Mouse (Mus musculus) small intestine, adult 2 months (tissue): ENCODE measurements around the gene Pam. TPM values are rescaled to one million over a fixed set of nuclear protein-coding genes. Genes with fewer than 3 reads are reported as not detected.

Experiments
- H3K27ac ChIP-seq: fragments of 200-500 bp; 2 replicates; pipeline ENCODE4 v1.5.1; 2012; ENCODE audit warnings: low read depth, low read length, control low read depth, inconsistent platforms; ENCODE audit not compliant: insufficient read depth
- H3K27me3 ChIP-seq: fragments of 200-500 bp; 2 replicates; pipeline ENCODE4 v1.6.1; 2012; ENCODE audit warnings: mild to moderate bottlenecking, moderate library complexity, low read length, inconsistent platforms; ENCODE audit not compliant: control insufficient read depth, insufficient read depth
- H3K36me3 ChIP-seq: fragments of 200-500 bp; 2 replicates; pipeline ENCODE4 v1.6.1; 2012; ENCODE audit warnings: mild to moderate bottlenecking, low read length, control low read depth, inconsistent platforms; ENCODE audit not compliant: control insufficient read depth, insufficient read depth
- H3K4me1 ChIP-seq: fragments of 200-500 bp; 2 replicates; pipeline ENCODE4 v1.6.1; 2012; ENCODE audit warnings: low read length, inconsistent platforms, mixed read lengths; ENCODE audit not compliant: control insufficient read depth, insufficient read depth, insufficient read length
- H3K4me3 ChIP-seq: fragments of 200-500 bp; 2 replicates; pipeline ENCODE4 v1.5.1; 2012; ENCODE audit warnings: low read depth, mild to moderate bottlenecking, control low read depth, inconsistent platforms, low read length, moderate library complexity
- CTCF ChIP-seq: fragments of 200-500 bp; IDR thresholded peaks from 2 replicates; pipeline ENCODE4 v1.5.1; 2012; ENCODE audit warnings: low read depth, mild to moderate bottlenecking, control low read depth, inconsistent platforms, low read length, moderate library complexity, mixed read lengths; ENCODE audit not compliant: insufficient replicate concordance, insufficient read length; ENCODE audit errors: extremely low read depth
- POLR2A ChIP-seq: fragments of 200-500 bp; IDR thresholded peaks from 2 replicates; pipeline ENCODE4 v1.6.1; 2012; ENCODE audit warnings: low read depth, mild to moderate bottlenecking, control low read depth, inconsistent platforms, low read length, moderate library complexity
- WGBS: fragments of 180-500 bp; shearing (Covaris S2); methylation state at CpG from one replicate; pipeline ENCODE4 v1.1.7; 2018; 5-methylcytosine and 5-hydroxymethylcytosine counted together
- polyA plus RNA-seq: library from polyadenylated mRNA; depleted of rRNA; stranded (reverse); fragments of >200 nt; gene quantifications from 2 replicates; pipeline ENCODE4 v1.2.3, GENCODE M21; 2012

Pam gene
- polyA plus RNA-seq, 1 experiment, result 99.5 TPM

DNA sequence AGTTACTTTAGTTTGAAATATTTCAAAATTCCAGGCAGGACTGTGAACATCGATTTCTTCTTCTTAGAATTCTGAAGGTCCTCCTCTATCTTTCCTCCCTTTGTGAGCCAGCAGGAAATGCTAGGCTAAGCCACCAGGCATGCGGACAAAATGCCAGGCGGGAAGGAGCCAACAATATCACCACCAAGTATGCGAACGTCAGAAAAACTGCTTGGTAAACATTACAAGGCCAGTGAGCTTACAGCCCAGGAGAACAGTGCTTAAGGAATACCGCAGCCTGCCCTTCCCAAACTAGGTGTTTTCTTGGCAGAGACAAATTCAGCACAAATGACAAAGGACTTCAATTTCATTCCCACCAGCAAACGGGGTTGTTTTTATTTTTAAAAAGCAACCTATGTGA lies 15.8 kb downstream of the Pam start:
- 69% methylated on average over 7 of the region's 7 CpGs for WGBS
- Histone ChIP-seq H3K27ac (no peak overlapping the region), H3K27me3 (no peaks in the 10 kb centered on the region), H3K4me1 (no peaks in the 10 kb centered on the region; the same call in 1 of the 2 replicates), H3K4me3 (no peak overlapping the region), H3K36me3 (no peaks in the 10 kb centered on the region)
- TF ChIP-seq CTCF (no peak), POLR2A (no peak)

DNA sequence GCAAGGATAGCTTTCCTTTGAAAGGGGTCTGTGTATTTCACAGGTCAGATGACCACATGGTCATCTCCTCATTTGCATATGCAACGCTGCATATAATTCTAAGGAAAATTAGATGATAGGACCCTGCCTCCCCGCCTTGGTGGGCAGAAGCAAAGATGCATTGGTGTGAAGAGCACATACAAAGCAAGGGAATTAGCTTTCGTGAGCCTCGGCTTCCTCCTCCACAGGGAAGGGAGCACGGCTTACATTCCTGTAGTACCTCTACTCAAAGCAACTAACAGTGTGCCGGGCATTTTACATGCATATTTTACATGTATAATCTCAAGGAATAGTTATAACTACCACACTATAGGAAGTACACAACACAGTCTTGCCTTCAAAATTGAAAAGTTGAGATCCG lies 16.7 kb downstream of the Pam start:
- H3K4me3 ChIP-seq, result no peak overlapping the region
- WGBS, result 92% methylated on average over 7 of the region's 7 CpGs
- H3K27ac ChIP-seq, result no peak overlapping the region
- H3K4me1 ChIP-seq, result no peaks in the 10 kb centered on the region
- no peaks in the 10 kb centered on the region for H3K36me3 ChIP-seq
- no peaks in the 10 kb centered on the region for H3K27me3 ChIP-seq
- TF ChIP-seq CTCF (no peak), POLR2A (no peak)

DNA sequence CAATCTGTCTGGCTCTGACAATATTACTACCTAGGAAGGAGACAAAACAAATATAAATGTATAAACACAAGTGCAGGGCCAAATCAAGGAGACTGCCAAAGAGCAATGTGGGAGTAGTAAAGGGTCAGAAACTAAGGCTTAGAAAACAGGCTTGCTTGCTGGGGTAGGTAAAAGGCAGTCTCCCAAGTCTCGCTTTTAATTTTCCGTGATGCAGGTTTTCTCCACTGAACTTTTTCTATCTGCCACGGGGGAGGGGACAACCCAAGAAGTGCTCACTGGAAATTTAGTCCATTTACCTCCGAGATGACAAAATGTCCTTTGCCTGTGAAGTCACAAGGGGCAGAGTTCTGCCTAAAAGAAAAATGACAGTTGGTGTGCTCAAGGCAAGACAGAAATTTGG lies 21.6 kb downstream of the Pam start:
- Histone ChIP-seq H3K27ac (no peak overlapping the region), H3K4me3 (no peak overlapping the region), H3K27me3 (no peaks in the 10 kb centered on the region), H3K36me3 (no peaks in the 10 kb centered on the region), H3K4me1 (no peaks in the 10 kb centered on the region)
- no peak for TF ChIP-seq POLR2A
- 77% methylated on average over 4 of the region's 4 CpGs for WGBS

DNA sequence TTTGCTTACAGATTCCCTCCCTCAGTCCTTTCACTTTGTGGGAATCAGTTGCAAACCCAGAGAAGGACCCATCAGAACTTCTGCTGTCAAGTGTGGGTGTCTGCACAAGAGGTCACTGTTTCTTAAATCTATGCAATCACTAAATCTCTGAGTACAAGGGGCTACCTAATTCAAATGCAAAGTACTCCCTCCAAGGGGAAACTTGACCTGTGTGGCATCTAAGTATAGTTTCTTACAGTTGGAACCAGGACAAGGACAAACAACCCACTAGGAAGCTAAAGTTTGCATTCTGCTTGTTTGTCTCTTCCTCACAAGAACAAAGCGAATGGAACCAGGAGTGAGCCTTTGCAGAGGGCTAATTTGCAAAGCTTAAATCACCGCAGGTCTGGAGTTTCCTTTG lies 22.3 kb downstream of the Pam start:
- Histone ChIP-seq H3K4me1 (no peaks in the 10 kb centered on the region), H3K36me3 (no peaks in the 10 kb centered on the region), H3K27me3 (no peaks in the 10 kb centered on the region), H3K4me3 (no peak overlapping the region), H3K27ac (no peak overlapping the region)
- no peak for TF ChIP-seq CTCF
- no peak for TF ChIP-seq POLR2A
- WGBS, result 90% methylated on average over 2 of the region's 2 CpGs

- Histone ChIP-seq H3K27ac (no peak overlapping the region), H3K4me1 (no peaks in the 10 kb centered on the region), H3K36me3 (no peaks in the 10 kb centered on the region), H3K27me3 (no peaks in the 10 kb centered on the region), H3K4me3 (no peak overlapping the region)
- 33% methylated on average over 6 of the region's 6 CpGs for WGBS
- TF ChIP-seq POLR2A (no peak), CTCF (peak; percentile 66; the same call in 1 of the 2 replicates)
These were observed 23.4 kb downstream of the Pam start for GRCm38 (mm10) chr1:98072045-98072444.

GRCm38 (mm10) chr1:98071436-98071835 lies 24.0 kb downstream of the Pam start:
- Histone ChIP-seq H3K27me3 (no peaks in the 10 kb centered on the region), H3K27ac (no peak overlapping the region), H3K36me3 (no peaks in the 10 kb centered on the region), H3K4me1 (no peaks in the 10 kb centered on the region), H3K4me3 (no peak overlapping the region)
- TF ChIP-seq CTCF (no peak), POLR2A (no peak)
- 65% methylated on average over 9 of the region's 9 CpGs for WGBS

- no peaks in the 10 kb centered on the region for H3K4me1 ChIP-seq
- H3K36me3 ChIP-seq, result no peaks in the 10 kb centered on the region
- 84% methylated on average over 5 of the region's 5 CpGs for WGBS
- H3K27ac ChIP-seq, result no peak overlapping the region
- no peaks in the 10 kb centered on the region for H3K27me3 ChIP-seq
- no peak overlapping the region for H3K4me3 ChIP-seq
- TF ChIP-seq POLR2A, result no peak
- TF ChIP-seq CTCF, result no peak
These were observed 24.6 kb downstream of the Pam start for GRCm38 (mm10) chr1:98070743-98071325.

- Histone ChIP-seq H3K36me3 (no peaks in the 10 kb centered on the region), H3K27ac (no peak overlapping the region), H3K27me3 (no peaks in the 10 kb centered on the region), H3K4me3 (no peak overlapping the region), H3K4me1 (no peaks in the 10 kb centered on the region)
- WGBS, result 87% methylated on average over 4 of the region's 4 CpGs
- no peak for TF ChIP-seq CTCF
These were observed 27.3 kb downstream of the Pam start for GRCm38 (mm10) chr1:98068177-98068576.
